Mouse (Mus musculus): Measurements from ENCODE around the gene Flt3. TPM values are rescaled to one million over a fixed set of nuclear protein-coding genes. Genes with fewer than 3 reads are reported as not detected.

The Flt3 gene
- total and polyA plus RNA-seq, 3 experiments: 0.76 to 3.3 (median 2.3) TPM

DNA sequence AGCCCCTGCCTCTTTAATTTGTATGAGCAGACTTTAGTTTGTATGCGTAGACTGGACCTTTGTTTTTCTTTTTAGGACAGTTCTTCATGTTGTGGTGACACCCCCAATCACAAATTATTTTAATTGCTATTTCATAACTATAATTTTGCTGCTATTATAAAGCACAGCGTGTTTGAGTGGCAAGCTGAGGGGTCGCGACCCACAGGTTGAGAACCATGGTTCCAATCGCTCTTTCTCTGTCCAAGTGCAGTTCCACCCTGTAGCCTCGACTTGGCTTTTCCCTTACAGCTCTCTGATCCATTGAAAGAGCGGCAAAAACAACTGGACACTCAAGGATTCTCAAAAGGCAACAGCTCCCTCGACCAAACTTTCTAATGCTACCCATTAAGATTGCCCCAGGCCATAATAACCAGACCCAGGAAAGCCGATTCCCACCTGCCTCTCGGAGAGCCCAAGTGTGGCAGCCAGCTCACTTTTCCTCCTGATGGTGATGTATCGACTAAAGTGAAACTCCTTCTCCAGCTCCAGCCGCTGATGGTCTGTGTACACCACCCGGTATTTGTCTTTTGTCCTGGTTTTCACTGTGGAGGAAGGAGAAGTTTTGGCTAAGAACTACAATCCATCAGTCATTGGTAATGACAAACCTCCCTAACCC is 97.4 kb downstream of the Flt3 start:
- Histone ChIP-seq H3K9ac (ENCODE audit: insufficient read depth, low read depth) (no peak overlapping the region), H3K4me3 (replicated peaks in 1 of 3; ENCODE audit: low read depth in 2 of 3, low read length in 2 of 3, poor library complexity in 1 of 3) (no peak overlapping the region), H3K9me3 (replicated peaks; ENCODE audit: low read length) (peaks cover 16% of the 10 kb centered on the region), H3K4me2 (ENCODE audit: insufficient read depth, low read depth, poor library complexity, severe bottlenecking) (no peak overlapping the region), H3K27ac (ENCODE audit: insufficient read depth, low read depth) (no peak overlapping the region), H3K4me1 (ENCODE audit: control insufficient read depth in 1 of 2, insufficient read depth in 2 of 2) (peaks cover 0 to 10% of the 10 kb centered on the region in 2 experiments; a peak in 2 of 4 replicates), H3K27me3 (replicated peaks) (peaks cover 61% of the 10 kb centered on the region), H3K79me2 (replicated peaks; ENCODE audit: control insufficient read depth, extremely low read depth, insufficient read depth, poor library complexity, severe bottlenecking) (no peaks in the 10 kb centered on the region), H3K36me3 (replicated peaks in 1 of 2; ENCODE audit: control insufficient read depth in 1 of 2, insufficient read depth in 1 of 2, low read length in 1 of 2) (no peaks in the 10 kb centered on the region)
- TF ChIP-seq IRF4 (IDR thresholded peaks at IDR 0.05; ENCODE audit: low read depth, low read length): no peak
- TF ChIP-seq UBTF (IDR thresholded peaks at IDR 0.05; ENCODE audit: low read depth, low read length): no peak
- no peak for TF ChIP-seq NELFE (IDR thresholded peaks at IDR 0.05; ENCODE audit: low read depth, low read length)
- TF ChIP-seq CHD2 (IDR thresholded peaks at IDR 0.05; ENCODE audit: low read length): peak; percentile 96
- in situ Hi-C loops (cut with MboI; ENCODE audit: low pct_ligation_motif_present, low pct_unique_long_range_greater_than_20kb, low sequenced_read_pairs) (loop anchor here (25.0 kb wide), 1 partner anchor 616 kb away; no protein-coding TSS in a partner anchor), dilution Hi-C loops (cut with MboI; ENCODE audit: extremely low pct_ligation_motif_present, extremely low pct_unique_long_range_greater_than_20kb, low sequenced_read_pairs) (no loop called here)
- no peak for DNase-seq (ENCODE audit: extremely low read depth)

DNA sequence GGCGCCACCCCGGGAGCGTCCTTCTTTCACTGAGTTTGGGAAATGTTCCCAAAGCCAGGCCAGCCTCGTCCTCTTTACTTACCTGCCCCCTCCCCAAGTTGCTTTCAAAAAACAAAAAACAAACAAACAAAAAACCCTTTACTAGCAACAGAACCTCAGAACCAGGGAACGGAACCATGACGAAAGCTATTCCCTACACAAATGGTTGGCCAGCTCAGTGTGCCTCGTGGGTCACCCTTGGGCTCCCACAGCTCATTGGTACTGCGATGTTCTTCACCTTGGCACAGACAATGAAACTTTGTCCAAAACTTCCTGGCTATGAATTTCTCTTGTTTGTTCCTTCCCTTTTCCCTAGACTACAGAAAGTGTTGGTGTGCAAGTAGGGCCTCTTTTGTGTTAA is 98.1 kb downstream of the Flt3 start:
- in situ Hi-C loops (cut with MboI; ENCODE audit: low pct_ligation_motif_present, low pct_unique_long_range_greater_than_20kb, low sequenced_read_pairs) (loop anchor here (25.0 kb wide), 1 partner anchor 615 kb away; no protein-coding TSS in a partner anchor), dilution Hi-C loops (cut with MboI; ENCODE audit: extremely low pct_ligation_motif_present, extremely low pct_unique_long_range_greater_than_20kb, low sequenced_read_pairs) (no loop called here)
- H3K27ac ChIP-seq (ENCODE audit: insufficient read depth, low read depth): no peak overlapping the region
- H3K27me3 ChIP-seq (replicated peaks): peaks cover 68% of the 10 kb centered on the region
- H3K4me3 ChIP-seq (replicated peaks in 1 of 3; ENCODE audit: low read depth in 2 of 3, low read length in 2 of 3, poor library complexity in 1 of 3): no peak overlapping the region
- H3K4me1 ChIP-seq (ENCODE audit: control insufficient read depth in 1 of 2, insufficient read depth in 2 of 2): peaks cover 0 to 10% of the 10 kb centered on the region in 2 experiments; a peak in 2 of 4 replicates
- no peaks in the 10 kb centered on the region for H3K36me3 ChIP-seq (replicated peaks in 1 of 2; ENCODE audit: control insufficient read depth in 1 of 2, insufficient read depth in 1 of 2, low read length in 1 of 2)
- no peak overlapping the region for H3K4me2 ChIP-seq (ENCODE audit: insufficient read depth, low read depth, poor library complexity, severe bottlenecking)
- TF ChIP-seq ETS1 (conservative IDR thresholded peaks at IDR 0.05; ENCODE audit: low read depth, low read length): no peak
- TF ChIP-seq HCFC1 (IDR thresholded peaks at IDR 0.05; ENCODE audit: low read depth, low read length): no peak
- no peak for TF ChIP-seq USF1 (IDR thresholded peaks at IDR 0.05; ENCODE audit: low read depth, low read length)
- TF ChIP-seq CHD2 (IDR thresholded peaks at IDR 0.05; ENCODE audit: low read length): no peak
- no peak for TF ChIP-seq EP300 (IDR thresholded peaks at IDR 0.05; ENCODE audit: low read length)
- no peak for TF ChIP-seq MAFK (IDR thresholded peaks at IDR 0.05; ENCODE audit: insufficient replicate concordance, low read length)
- TF ChIP-seq MAX (IDR thresholded peaks at IDR 0.05; ENCODE audit: low read length): no peak
- TF ChIP-seq RCOR1 (conservative IDR thresholded peaks at IDR 0.05; ENCODE audit: low read depth, low read length): no peak
- no peak for TF ChIP-seq CTCF (conservative IDR thresholded peaks at IDR 0.05 in 1 of 2, IDR thresholded peaks at IDR 0.05 in 1 of 2; ENCODE audit: low read depth in 2 of 2, low read length in 2 of 2)
- TF ChIP-seq RAD21 (IDR thresholded peaks at IDR 0.05; ENCODE audit: low read depth, low read length): no peak
- TF ChIP-seq ELF1 (IDR thresholded peaks at IDR 0.05; ENCODE audit: low read depth, low read length): no peak
- no peak overlapping the region for H3K9ac ChIP-seq (ENCODE audit: insufficient read depth, low read depth)
- H3K79me2 ChIP-seq (replicated peaks; ENCODE audit: control insufficient read depth, extremely low read depth, insufficient read depth, poor library complexity, severe bottlenecking): no peaks in the 10 kb centered on the region
- DNase-seq (ENCODE audit: extremely low read depth): no peak
- H3K9me3 ChIP-seq (replicated peaks; ENCODE audit: low read length): peaks cover 15% of the 10 kb centered on the region
